Mouse (Mus musculus): ENCODE measurements at regions not wholly inside any gene's neighbourhood (a gene's known extent, or its start where the extent isn't known, plus 50 kb on each side); places are given as distances from the start of the nearest gene placed in this dataset.

- Histone ChIP-seq H3K36me3 (no peaks in the 10 kb centered on the region), H3K27ac (replicated peaks) (no peak overlapping the region), H3K4me1 (no peaks in the 10 kb centered on the region), H3K27me3 (no peaks in the 10 kb centered on the region), H3K9ac (replicated peaks) (no peak overlapping the region), H3K9me3 (no peaks in the 10 kb centered on the region), H3K4me3 (no peak overlapping the region), H3K4me2 (replicated peaks) (no peak overlapping the region)
- ATAC-seq (replicated peaks): no peak
- WGBS: 85% methylated on average over 1 of the region's 1 CpGs
Measured at GRCm38 (mm10) chr6:93076681-93077080, 133.4 kb upstream of the Adamts9 start.

DNA sequence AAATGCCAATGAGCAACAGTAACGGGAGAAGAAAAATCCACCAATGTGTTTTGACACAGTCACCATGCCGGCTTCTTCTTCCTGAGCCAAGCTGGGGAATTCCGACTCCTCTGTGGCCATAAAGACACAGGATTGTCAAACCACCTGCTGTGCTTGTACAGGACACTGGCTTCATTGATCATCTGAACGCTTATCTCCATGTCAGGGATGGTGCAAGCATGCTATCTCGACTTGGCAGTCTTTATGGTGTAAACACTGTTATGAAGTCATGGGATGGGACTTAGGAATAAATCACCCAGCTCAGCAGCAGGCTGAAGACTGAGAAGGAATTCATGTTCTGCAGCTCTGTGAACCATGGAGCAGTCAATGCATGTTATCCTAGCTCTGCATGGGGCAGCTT lies 132.6 kb upstream of the Adamts9 start:
- no peaks in the 10 kb centered on the region for H3K36me3 ChIP-seq
- 78% methylated on average over 5 of the region's 5 CpGs for WGBS
- no peak overlapping the region for H3K27ac ChIP-seq (replicated peaks)
- no peaks in the 10 kb centered on the region for H3K9me3 ChIP-seq
- no peak for ATAC-seq (replicated peaks)
- H3K9ac ChIP-seq (replicated peaks): no peak overlapping the region
- H3K4me2 ChIP-seq (replicated peaks): no peak overlapping the region
- no peaks in the 10 kb centered on the region for H3K27me3 ChIP-seq
- no peaks in the 10 kb centered on the region for H3K4me1 ChIP-seq
- no peak overlapping the region for H3K4me3 ChIP-seq

DNA sequence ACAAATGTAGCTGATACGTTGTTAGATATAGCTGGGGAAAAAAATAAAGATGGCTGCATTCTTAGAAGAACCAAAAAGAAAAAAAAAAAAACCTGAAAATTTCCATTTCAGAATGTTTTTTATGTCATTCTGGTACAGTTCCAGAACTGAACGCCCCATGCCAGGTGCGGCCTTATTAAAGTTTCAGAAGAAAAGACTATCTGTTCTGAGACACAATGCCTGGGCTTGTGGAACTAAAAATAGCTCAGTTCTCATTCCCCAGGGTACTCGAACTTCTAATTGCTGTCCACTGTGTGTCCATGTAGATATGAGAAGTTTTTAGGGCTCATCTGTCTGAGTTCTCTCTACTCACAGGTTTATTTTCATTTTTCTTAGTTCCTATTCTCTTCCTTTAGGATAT lies 131.7 kb upstream of the Adamts9 start:
- no peaks in the 10 kb centered on the region for H3K9me3 ChIP-seq
- H3K4me2 ChIP-seq (replicated peaks): no peak overlapping the region
- H3K27ac ChIP-seq (replicated peaks): no peak overlapping the region
- ATAC-seq (replicated peaks): no peak
- H3K4me1 ChIP-seq: no peaks in the 10 kb centered on the region
- H3K36me3 ChIP-seq: no peaks in the 10 kb centered on the region
- 40% methylated on average over 4 of the region's 4 CpGs for WGBS
- no peaks in the 10 kb centered on the region for H3K27me3 ChIP-seq
- no peak overlapping the region for H3K9ac ChIP-seq (replicated peaks)
- H3K4me3 ChIP-seq: no peak overlapping the region

GRCm38 (mm10) chr6:93070916-93071315 lies 127.6 kb upstream of the Adamts9 start:
- no peak for ATAC-seq (replicated peaks)
- no peak overlapping the region for H3K4me2 ChIP-seq (replicated peaks)
- 53% methylated on average over 5 of the region's 5 CpGs for WGBS

GRCm38 (mm10) chr6:93067808-93068207 lies 124.5 kb upstream of the Adamts9 start:
- H3K36me3 ChIP-seq: no peaks in the 10 kb centered on the region
- WGBS: 92% methylated on average over 5 of the region's 5 CpGs
- no peak overlapping the region for H3K9ac ChIP-seq (replicated peaks)
- H3K4me2 ChIP-seq (replicated peaks): no peak overlapping the region
- ATAC-seq (replicated peaks): no peak
- no peaks in the 10 kb centered on the region for H3K9me3 ChIP-seq
- H3K4me1 ChIP-seq: peaks cover 21% of the 10 kb centered on the region
- no peaks in the 10 kb centered on the region for H3K27me3 ChIP-seq
- no peak overlapping the region for H3K27ac ChIP-seq (replicated peaks)
- H3K4me3 ChIP-seq: no peak overlapping the region

More at GRCm38 (mm10) chr6:93070916-93071315, 127.6 kb upstream of the Adamts9 start:
- H3K4me3 ChIP-seq: no peak overlapping the region
- no peak overlapping the region for H3K27ac ChIP-seq (replicated peaks)
- no peaks in the 10 kb centered on the region for H3K36me3 ChIP-seq
- H3K4me1 ChIP-seq: peaks cover 14% of the 10 kb centered on the region
- H3K9me3 ChIP-seq: no peaks in the 10 kb centered on the region
- no peaks in the 10 kb centered on the region for H3K27me3 ChIP-seq
- H3K9ac ChIP-seq (replicated peaks): no peak overlapping the region

GRCm38 (mm10) chr6:93066553-93067376 lies 123.5 kb upstream of the Adamts9 start:
- 14% methylated on average over 11 of the region's 11 CpGs for WGBS
- no peaks in the 10 kb centered on the region for H3K27me3 ChIP-seq
- peaks cover 21% of the 10 kb centered on the region for H3K4me1 ChIP-seq
- peak overlapping the region; percentile 63 for H3K27ac ChIP-seq (replicated peaks)
- no peak overlapping the region for H3K4me3 ChIP-seq
- H3K4me2 ChIP-seq (replicated peaks): 0 out of 2 replicates have a peak overlapping the region, but pooled peaks have one; percentile 5
- peak; percentile 53; the same call in 1 of the 2 replicates for ATAC-seq (replicated peaks)
- H3K36me3 ChIP-seq: no peaks in the 10 kb centered on the region
- H3K9ac ChIP-seq (replicated peaks): no peak overlapping the region
- H3K9me3 ChIP-seq: no peaks in the 10 kb centered on the region

DNA sequence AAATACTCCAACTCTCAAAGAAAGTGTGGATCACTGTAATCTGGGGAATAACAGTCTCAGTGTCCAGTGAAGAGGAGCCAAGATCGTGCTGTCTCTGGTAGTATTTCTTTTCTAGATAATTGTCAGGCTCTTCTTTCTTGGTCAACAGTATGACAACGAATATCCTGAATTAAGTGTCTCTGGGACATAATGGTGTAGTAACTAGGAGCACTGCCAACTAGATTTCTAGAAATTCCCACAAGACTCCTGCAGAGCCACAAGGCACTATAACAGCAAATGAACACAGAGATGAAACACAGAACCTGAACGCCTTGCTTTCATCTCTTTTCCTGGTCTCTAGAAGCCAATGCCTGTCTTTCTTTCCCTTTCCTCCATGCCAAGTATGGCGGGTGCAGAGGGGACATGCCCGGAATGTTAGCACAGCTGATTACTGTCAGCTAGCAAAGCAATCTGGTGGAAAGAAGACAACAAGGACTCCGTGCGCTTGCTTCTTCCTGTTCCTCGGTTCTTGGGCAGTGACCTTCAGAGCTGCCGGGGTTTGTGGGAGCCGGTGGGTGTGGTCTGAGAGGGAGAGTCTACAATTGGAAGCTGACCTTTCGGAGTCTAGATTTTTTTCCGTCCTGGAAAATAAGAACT lies 122.7 kb upstream of the Adamts9 start:
- H3K4me2 ChIP-seq (replicated peaks): 0 out of 2 replicates have a peak overlapping the region, but pooled peaks have one; percentile 5
- H3K9me3 ChIP-seq: no peaks in the 10 kb centered on the region
- H3K27me3 ChIP-seq: no peaks in the 10 kb centered on the region
- ATAC-seq (replicated peaks): no peak
- H3K4me3 ChIP-seq: no peak overlapping the region
- H3K36me3 ChIP-seq: no peaks in the 10 kb centered on the region
- 61% methylated on average over 12 of the region's 12 CpGs for WGBS
- H3K27ac ChIP-seq (replicated peaks): peak overlapping the region; percentile 63
- peaks cover 21% of the 10 kb centered on the region for H3K4me1 ChIP-seq
- no peak overlapping the region for H3K9ac ChIP-seq (replicated peaks)

GRCm38 (mm10) chr6:93065366-93065765 lies 122.1 kb upstream of the Adamts9 start:
- Histone ChIP-seq H3K4me1 (peaks cover 21% of the 10 kb centered on the region), H3K36me3 (no peaks in the 10 kb centered on the region), H3K9me3 (no peaks in the 10 kb centered on the region), H3K27me3 (no peaks in the 10 kb centered on the region), H3K27ac (replicated peaks) (no peak overlapping the region), H3K9ac (replicated peaks) (no peak overlapping the region), H3K4me2 (replicated peaks) (no peak overlapping the region), H3K4me3 (no peak overlapping the region)
- no peak for ATAC-seq (replicated peaks)
- 37% methylated on average over 6 of the region's 6 CpGs for WGBS

DNA sequence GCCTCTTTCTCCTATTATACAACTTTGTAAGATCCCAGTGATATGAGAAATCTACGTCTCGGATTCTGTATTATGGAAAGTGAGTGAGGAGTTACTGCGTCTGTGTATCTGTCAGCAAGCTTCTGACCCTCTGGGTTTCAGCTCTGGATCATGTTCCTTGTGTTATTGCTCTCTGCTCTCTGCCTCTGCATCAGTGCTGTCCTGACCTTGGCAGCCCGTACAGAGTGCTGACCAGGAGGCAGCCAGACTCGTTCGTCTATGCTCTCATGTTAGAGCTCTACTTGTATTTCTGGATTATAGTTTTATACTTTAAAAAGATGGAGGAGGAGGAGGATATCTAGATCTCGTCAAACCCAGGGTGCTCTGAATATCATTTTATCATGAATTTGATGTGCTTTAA lies 121.1 kb upstream of the Adamts9 start:
- Histone ChIP-seq H3K4me1 (peaks cover 21% of the 10 kb centered on the region), H3K9me3 (no peaks in the 10 kb centered on the region), H3K36me3 (no peaks in the 10 kb centered on the region), H3K4me2 (replicated peaks) (no peak overlapping the region), H3K9ac (replicated peaks) (no peak overlapping the region), H3K27me3 (no peaks in the 10 kb centered on the region), H3K4me3 (no peak overlapping the region), H3K27ac (replicated peaks) (no peak overlapping the region)
- WGBS: 92% methylated on average over 7 of the region's 7 CpGs
- no peak for ATAC-seq (replicated peaks)

GRCm38 (mm10) chr6:93061741-93062140 lies 118.4 kb upstream of the Adamts9 start:
- Histone ChIP-seq H3K4me2 (replicated peaks) (no peak overlapping the region), H3K4me3 (no peak overlapping the region), H3K9ac (replicated peaks) (no peak overlapping the region), H3K27ac (replicated peaks) (no peak overlapping the region), H3K9me3 (no peaks in the 10 kb centered on the region), H3K4me1 (peaks cover 15% of the 10 kb centered on the region), H3K36me3 (no peaks in the 10 kb centered on the region), H3K27me3 (no peaks in the 10 kb centered on the region)
- 57% methylated on average over 3 of the region's 3 CpGs for WGBS
- no peak for ATAC-seq (replicated peaks)

- no peaks in the 10 kb centered on the region for H3K36me3 ChIP-seq
- no peaks in the 10 kb centered on the region for H3K9me3 ChIP-seq
- no peaks in the 10 kb centered on the region for H3K27me3 ChIP-seq
- no peaks in the 10 kb centered on the region for H3K4me1 ChIP-seq
- H3K27ac ChIP-seq (replicated peaks): no peak overlapping the region
- H3K4me3 ChIP-seq: no peak overlapping the region
- H3K4me2 ChIP-seq (replicated peaks): no peak overlapping the region
- 10% methylated on average over 2 of the region's 2 CpGs for WGBS
- H3K9ac ChIP-seq (replicated peaks): no peak overlapping the region
- no peak for ATAC-seq (replicated peaks)
Measured at GRCm38 (mm10) chr6:93045524-93045923, 102.2 kb upstream of the Adamts9 start.

GRCm38 (mm10) chr6:93041041-93041440 lies 97.7 kb upstream of the Adamts9 start:
- H3K4me3 ChIP-seq: no peak overlapping the region
- ATAC-seq (replicated peaks): no peak
- no peaks in the 10 kb centered on the region for H3K9me3 ChIP-seq
- H3K27me3 ChIP-seq: no peaks in the 10 kb centered on the region
- no peaks in the 10 kb centered on the region for H3K36me3 ChIP-seq
- no peak overlapping the region for H3K27ac ChIP-seq (replicated peaks)
- H3K9ac ChIP-seq (replicated peaks): no peak overlapping the region
- no peaks in the 10 kb centered on the region for H3K4me1 ChIP-seq
- 76% methylated on average over 3 of the region's 3 CpGs for WGBS
- H3K4me2 ChIP-seq (replicated peaks): no peak overlapping the region
